Mouse (Mus musculus): ENCODE measurements around the gene Ywhag.

GRCm38 (mm10) chr5:135979381-135979780 lies 45.0 kb upstream of the Ywhag start:
- TF ChIP-seq CTCF (IDR thresholded peaks at IDR 0.05; ENCODE audit: control insufficient read depth, insufficient read depth, insufficient read length) (no peak), USF1 (IDR thresholded peaks at IDR 0.05; ENCODE audit: low read depth) (no peak), MYOG (IDR thresholded peaks at IDR 0.05; ENCODE audit: control insufficient read depth, extremely low read depth, insufficient read length) (no peak)

Data from C2C12 (cell line).